Mouse (Mus musculus): ENCODE results near the gene Samd11.

- TF ChIP-seq POLR2A (IDR thresholded peaks at IDR 0.05; ENCODE audit: borderline replicate concordance, extremely low read depth, insufficient read depth, insufficient read length, poor library complexity, severe bottlenecking) (no peak), CTCF (IDR thresholded peaks at IDR 0.05; ENCODE audit: borderline replicate concordance, extremely low read depth, insufficient read depth, insufficient read length) (no peak)
Observed at GRCm38 (mm10) chr4:156252619-156253018, 2.8 kb downstream of the Samd11 start.

All from brain, embryonic 14.5 days (tissue).